Mouse (Mus musculus) spleen, postnatal 36 days (tissue): ENCODE results near the gene Gm21958.

Experiments
- DNase-seq, 2 experiments: peaks; one replicate each; pipeline ENCODE4 v3.0.0; 2022; ENCODE audit warnings: low spot score in 2 of 2, mixed read lengths in 1 of 2

The Gm21958 gene

GRCm38 (mm10) chr3:54714253-54714652, at the start of gene Gm21958:
TSS of gene Gm21958 (minus strand) at chr3:54714353.
- no peak for DNase-seq

GRCm38 (mm10) chr3:54761258-54761657, 47.1 kb upstream of the Gm21958 start:
- DNase-seq, result no peak

DNA sequence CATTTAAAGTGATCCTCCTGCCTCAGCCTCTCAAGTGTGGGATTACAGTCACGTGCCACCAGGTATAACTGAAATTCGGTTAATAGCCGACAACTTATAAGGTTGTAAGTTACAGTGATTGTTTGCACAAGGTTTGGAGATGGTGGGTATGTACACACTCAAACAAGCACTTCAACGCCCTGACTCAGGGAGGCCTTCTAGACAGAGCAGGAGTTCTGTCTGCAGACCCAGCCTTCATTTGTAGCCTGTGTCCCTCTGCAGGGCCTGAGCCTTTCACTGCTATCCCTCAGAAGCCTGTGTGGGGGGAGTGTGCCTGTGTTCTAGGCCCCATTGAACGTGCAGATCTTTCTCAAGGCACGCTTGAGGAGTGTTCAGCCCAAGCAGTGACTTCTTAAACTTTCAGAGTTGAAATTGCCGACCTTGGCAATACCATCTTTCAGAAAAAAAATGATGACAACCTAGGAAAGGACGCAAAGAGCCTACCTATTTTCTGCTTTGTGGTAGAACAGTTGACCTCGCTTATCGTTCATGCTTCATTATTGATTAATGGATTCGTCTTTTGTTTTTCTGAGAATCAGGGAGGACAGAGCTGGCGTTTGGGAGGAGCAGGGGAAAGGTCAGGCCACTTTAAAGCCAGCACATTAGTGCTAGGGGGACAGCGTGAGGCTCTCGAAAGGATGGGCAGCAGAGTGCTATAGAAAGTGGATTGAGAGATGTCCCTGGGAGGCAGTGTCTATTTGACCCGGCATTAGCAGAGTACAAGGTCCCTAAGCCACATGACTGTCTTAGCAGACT, 46.4 kb upstream of the Gm21958 start:
- DNase-seq, result no peak

- DNase-seq, result no peak
These were observed 45.1 kb upstream of the Gm21958 start for GRCm38 (mm10) chr3:54759211-54759610.

- DNase-seq, result no peak
These were observed 43.3 kb upstream of the Gm21958 start for GRCm38 (mm10) chr3:54757446-54757845.

- no peak for DNase-seq
These were observed 41.9 kb upstream of the Gm21958 start for GRCm38 (mm10) chr3:54756058-54756457.

GRCm38 (mm10) chr3:54755145-54756041, 41.2 kb upstream of the Gm21958 start, which contains the start of gene Smad9:
TSS of gene Smad9 (plus strand) at chr3:54755582.
- no peak for DNase-seq

DNA sequence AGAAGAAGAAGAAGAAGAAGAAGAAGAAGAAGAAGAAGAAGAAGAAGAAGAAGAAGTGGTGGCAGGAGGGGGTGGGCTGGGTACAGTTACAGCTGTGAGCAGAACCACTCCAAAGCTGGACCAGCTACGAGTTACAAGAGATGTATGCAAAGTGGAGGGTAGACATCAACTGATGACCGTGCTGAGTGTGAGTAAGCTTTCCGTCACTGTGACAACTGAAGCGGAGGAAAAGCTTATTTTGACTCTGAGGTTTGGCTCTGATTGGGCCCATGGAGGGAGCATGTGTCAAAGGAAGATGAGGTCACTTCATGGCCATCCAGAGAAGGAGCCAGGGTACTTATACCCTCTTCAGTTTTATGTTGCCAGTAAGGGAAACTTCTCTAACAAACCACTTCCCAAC, 39.3 kb upstream of the Gm21958 start:
- no peak for DNase-seq

GRCm38 (mm10) chr3:54745799-54746198, 31.6 kb upstream of the Gm21958 start:
- DNase-seq, result no peak

GRCm38 (mm10) chr3:54741965-54742364, 27.8 kb upstream of the Gm21958 start:
- no peak for DNase-seq

- DNase-seq, result no peak
These were observed 23.2 kb upstream of the Gm21958 start for GRCm38 (mm10) chr3:54737317-54737716.

GRCm38 (mm10) chr3:54736101-54736927, 22.2 kb upstream of the Gm21958 start:
- DNase-seq, result no peak

- DNase-seq, result peak; percentile 85 to 86
These were observed 21.3 kb upstream of the Gm21958 start, which contains the start of the genes Exosc8 and Alg5 for GRCm38 (mm10) chr3:54735247-54736046. TSS of gene Exosc8 (minus strand) at chr3:54735393. TSS of gene Alg5 (plus strand) at chr3:54735539.

GRCm38 (mm10) chr3:54734411-54735246, 20.5 kb upstream of the Gm21958 start:
- peak; percentile 88 to 90 for DNase-seq

DNA sequence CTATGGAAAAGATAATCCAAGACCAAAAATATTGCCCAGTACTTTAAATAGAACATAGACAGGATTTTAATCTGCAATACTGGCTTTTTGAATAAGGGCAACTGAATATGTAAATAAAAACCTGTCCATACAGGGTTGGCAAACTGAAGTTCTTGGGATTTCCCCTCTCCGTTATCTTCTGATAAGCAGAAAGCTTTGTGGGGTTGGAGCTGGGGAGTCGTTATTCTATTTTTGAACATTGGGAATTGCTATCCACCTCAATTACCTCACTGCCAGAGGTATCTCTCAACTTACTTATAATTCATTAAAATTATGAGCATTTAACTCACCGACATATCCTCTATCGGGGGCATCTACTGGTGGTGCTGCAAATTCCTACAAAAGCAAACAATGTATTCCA, 18.2 kb upstream of the Gm21958 start:
- no peak for DNase-seq

DNA sequence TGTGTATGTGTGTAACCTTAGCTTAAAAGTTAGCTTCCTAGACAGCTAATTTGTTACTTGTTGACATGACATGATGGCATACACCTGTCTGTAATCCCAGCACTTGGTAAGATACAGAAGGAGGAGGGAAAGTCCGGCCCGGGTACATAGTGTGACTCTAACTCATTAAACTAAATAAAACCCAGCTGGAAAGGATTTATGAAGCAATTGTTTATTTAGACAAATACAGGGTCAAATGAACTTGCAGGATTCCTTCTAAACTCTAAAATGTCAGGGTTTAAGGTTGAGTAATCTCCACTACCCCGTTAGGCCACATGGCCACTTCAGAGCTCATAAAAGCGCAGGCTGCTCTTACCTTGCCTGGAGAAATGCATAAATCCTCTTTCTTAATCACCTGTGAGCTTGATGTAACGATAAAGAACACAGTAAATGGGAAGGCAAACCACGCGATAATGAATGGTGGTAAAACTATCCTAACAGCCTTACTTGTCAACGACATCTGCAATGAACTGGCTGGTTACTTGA, 17.5 kb upstream of the Gm21958 start:
- DNase-seq, result no peak

DNA sequence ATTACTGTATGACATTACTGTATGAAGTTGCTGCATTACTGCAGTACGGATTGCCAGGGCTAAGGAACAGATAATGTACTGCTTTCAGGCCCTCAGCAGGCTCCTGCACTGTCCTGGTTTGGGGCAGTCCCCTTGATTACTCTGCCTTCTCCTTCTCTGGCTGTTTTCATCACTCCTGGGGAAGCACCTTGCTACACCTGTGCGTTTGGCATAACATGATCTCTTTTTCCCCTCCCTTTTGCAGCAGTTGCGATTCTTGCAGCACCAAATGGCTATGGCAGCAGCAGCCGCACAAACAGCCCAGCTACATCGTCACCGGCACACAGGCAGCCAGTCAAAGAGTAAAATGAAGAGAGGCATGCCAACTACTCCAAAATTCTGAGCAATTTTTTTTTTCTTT, 13.9 kb upstream of the Gm21958 start:
- DNase-seq, result no peak

DNA sequence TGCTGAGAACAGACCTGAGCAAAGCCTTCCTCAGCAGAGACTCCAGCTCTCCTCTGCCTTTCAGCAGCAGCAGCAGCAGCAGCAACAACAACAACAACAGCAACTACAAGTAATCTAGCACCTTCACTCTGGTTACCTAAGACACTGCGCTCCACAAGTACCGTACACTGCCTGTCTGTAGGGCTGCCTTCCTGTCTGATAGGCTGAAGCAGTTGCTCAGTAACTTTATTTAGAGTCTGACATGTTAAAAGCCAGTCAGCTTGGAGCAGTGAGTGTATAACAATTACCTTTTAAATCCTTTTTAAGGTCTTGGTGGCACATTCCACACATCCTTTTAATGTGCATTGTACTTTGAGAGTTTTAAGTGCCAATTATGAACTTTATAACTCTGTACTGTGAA, 13.4 kb upstream of the Gm21958 start:
- no peak for DNase-seq

DNA sequence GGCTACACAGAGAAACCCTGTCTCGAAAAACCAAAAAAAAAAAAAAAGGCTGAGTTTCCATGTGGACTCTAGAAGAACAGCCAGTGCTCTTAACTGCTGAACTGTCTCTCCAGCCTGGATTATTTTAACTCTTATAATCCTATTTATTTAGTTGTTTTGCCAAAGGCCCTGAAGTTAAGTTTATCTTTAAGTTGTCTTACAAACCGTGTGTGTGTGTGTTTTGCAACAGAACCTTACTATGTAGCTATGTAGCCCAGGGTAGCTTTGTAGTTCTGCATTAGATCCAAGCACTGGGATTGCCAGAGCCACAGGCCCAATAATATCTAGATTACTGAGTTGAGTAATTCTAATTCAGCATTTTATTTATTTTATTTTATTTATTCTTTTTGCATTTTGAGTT, 11.2 kb upstream of the Gm21958 start:
- no peak for DNase-seq
